Mouse (Mus musculus): Measurements from ENCODE around the gene Gch1. TPM values are rescaled to one million over a fixed set of nuclear protein-coding genes. Genes with fewer than 3 reads are reported as not detected.
A peak's percentile ranks its signal among the peaks of the same experiment; 100 is the strongest.

Gch1 gene
- polyA plus RNA-seq, 1 experiment: 2.9 TPM

- no peak for DNase-seq
- 82% methylated on average over 8 of the region's 8 CpGs for WGBS
Measured at GRCm38 (mm10) chr14:47196711-47197110, 7.5 kb upstream of the Gch1 start.

GRCm38 (mm10) chr14:47194096-47194495 lies 4.9 kb upstream of the Gch1 start:
- no peak for DNase-seq
- TF ChIP-seq CTCF (IDR thresholded peaks at IDR 0.05; ENCODE audit: borderline replicate concordance, insufficient read depth, low read depth, low read length): no peak
- TF ChIP-seq POLR2A (IDR thresholded peaks at IDR 0.05; ENCODE audit: borderline replicate concordance, insufficient read depth, low read length): no peak
- H3K4me1 ChIP-seq (ENCODE audit: control insufficient read depth, insufficient read depth, low read length): no peaks in the 10 kb centered on the region

More at GRCm38 (mm10) chr14:47196711-47197110, 7.5 kb upstream of the Gch1 start:
- Histone ChIP-seq H3K27ac (ENCODE audit: insufficient read depth, low read length) (no peak overlapping the region), H3K4me3 (replicated peaks; ENCODE audit: insufficient read depth, low read depth, low read length) (no peak overlapping the region), H3K4me1 (ENCODE audit: control insufficient read depth, insufficient read depth, low read length) (no peaks in the 10 kb centered on the region), H3K27me3 (ENCODE audit: control insufficient read depth, insufficient read depth, low read length) (no peaks in the 10 kb centered on the region)
- TF ChIP-seq POLR2A (IDR thresholded peaks at IDR 0.05; ENCODE audit: borderline replicate concordance, insufficient read depth, low read length) (no peak), CTCF (IDR thresholded peaks at IDR 0.05; ENCODE audit: borderline replicate concordance, insufficient read depth, low read depth, low read length) (no peak)

DNA sequence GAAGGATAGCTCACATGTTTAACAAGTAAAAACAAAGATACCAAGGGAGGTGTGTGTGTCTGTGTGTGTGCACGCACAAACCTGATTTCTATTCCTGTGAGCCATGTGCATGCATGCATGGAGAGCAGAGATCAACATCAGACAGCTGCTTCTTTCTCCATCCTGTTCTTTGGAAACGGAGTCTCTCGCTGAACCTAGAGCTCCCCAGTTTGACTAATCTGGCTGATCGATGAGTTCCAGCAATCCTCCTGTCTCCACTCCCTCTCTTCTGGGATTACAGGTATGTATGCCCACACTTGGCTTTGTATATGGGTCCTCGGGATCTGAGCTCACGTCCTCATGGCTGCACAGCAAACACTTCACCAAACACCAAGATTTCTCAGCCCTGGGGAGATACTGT lies 4.3 kb upstream of the Gch1 start:
- H3K4me1 ChIP-seq (ENCODE audit: control insufficient read depth, insufficient read depth, low read length): no peaks in the 10 kb centered on the region
- H3K4me3 ChIP-seq (replicated peaks; ENCODE audit: insufficient read depth, low read depth, low read length): no peak overlapping the region
- WGBS: 72% methylated on average over 6 of the region's 6 CpGs
- TF ChIP-seq POLR2A (IDR thresholded peaks at IDR 0.05; ENCODE audit: borderline replicate concordance, insufficient read depth, low read length): no peak
- no peak for TF ChIP-seq CTCF (IDR thresholded peaks at IDR 0.05; ENCODE audit: borderline replicate concordance, insufficient read depth, low read depth, low read length)
- no peak overlapping the region for H3K27ac ChIP-seq (ENCODE audit: insufficient read depth, low read length)
- DNase-seq: no peak
- H3K27me3 ChIP-seq (ENCODE audit: control insufficient read depth, insufficient read depth, low read length): no peaks in the 10 kb centered on the region; the same call in 1 of the 2 replicates

More at GRCm38 (mm10) chr14:47194096-47194495, 4.9 kb upstream of the Gch1 start:
- Histone ChIP-seq H3K4me3 (replicated peaks; ENCODE audit: insufficient read depth, low read depth, low read length) (no peak overlapping the region), H3K27me3 (ENCODE audit: control insufficient read depth, insufficient read depth, low read length) (no peaks in the 10 kb centered on the region), H3K27ac (ENCODE audit: insufficient read depth, low read length) (no peak overlapping the region)
- WGBS: 28% methylated on average over 4 of the region's 4 CpGs

GRCm38 (mm10) chr14:47191861-47192260 lies 2.6 kb upstream of the Gch1 start:
- Histone ChIP-seq H3K4me1 (ENCODE audit: control insufficient read depth, insufficient read depth, low read length) (no peaks in the 10 kb centered on the region), H3K4me3 (replicated peaks; ENCODE audit: insufficient read depth, low read depth, low read length) (no peak overlapping the region), H3K27ac (ENCODE audit: insufficient read depth, low read length) (no peak overlapping the region), H3K27me3 (ENCODE audit: control insufficient read depth, insufficient read depth, low read length) (no peaks in the 10 kb centered on the region; the same call in 1 of the 2 replicates)
- TF ChIP-seq POLR2A (IDR thresholded peaks at IDR 0.05; ENCODE audit: borderline replicate concordance, insufficient read depth, low read length) (no peak), CTCF (IDR thresholded peaks at IDR 0.05; ENCODE audit: borderline replicate concordance, insufficient read depth, low read depth, low read length) (no peak)
- no peak for DNase-seq
- 61% methylated on average over 5 of the region's 5 CpGs for WGBS

DNA sequence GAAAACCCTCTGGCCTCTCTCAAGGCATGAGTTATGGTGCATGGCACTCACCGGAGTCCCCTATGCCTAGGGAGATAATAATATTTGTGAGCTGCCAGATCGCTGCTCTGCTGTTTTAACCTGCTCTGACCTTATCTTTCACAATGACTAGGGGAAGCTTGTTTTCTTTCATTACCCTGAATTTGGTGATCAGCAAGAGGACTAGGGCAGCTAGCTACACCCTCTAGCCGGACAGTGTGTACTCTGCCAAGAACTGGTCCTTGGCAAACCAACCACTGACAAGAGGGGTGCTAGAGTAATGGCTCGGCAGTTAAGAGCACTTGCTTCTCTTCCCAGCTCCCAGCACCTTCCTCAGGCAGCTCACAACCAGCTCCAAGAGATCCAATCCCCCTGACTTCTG lies 1.4 kb upstream of the Gch1 start:
- 68% methylated on average over 4 of the region's 4 CpGs for WGBS
- TF ChIP-seq POLR2A (IDR thresholded peaks at IDR 0.05; ENCODE audit: borderline replicate concordance, insufficient read depth, low read length): no peak
- TF ChIP-seq CTCF (IDR thresholded peaks at IDR 0.05; ENCODE audit: borderline replicate concordance, insufficient read depth, low read depth, low read length): no peak
- H3K4me1 ChIP-seq (ENCODE audit: control insufficient read depth, insufficient read depth, low read length): no peaks in the 10 kb centered on the region
- no peaks in the 10 kb centered on the region; the same call in 1 of the 2 replicates for H3K27me3 ChIP-seq (ENCODE audit: control insufficient read depth, insufficient read depth, low read length)
- H3K27ac ChIP-seq (ENCODE audit: insufficient read depth, low read length): no peak overlapping the region
- no peak overlapping the region for H3K4me3 ChIP-seq (replicated peaks; ENCODE audit: insufficient read depth, low read depth, low read length)
- DNase-seq: no peak

DNA sequence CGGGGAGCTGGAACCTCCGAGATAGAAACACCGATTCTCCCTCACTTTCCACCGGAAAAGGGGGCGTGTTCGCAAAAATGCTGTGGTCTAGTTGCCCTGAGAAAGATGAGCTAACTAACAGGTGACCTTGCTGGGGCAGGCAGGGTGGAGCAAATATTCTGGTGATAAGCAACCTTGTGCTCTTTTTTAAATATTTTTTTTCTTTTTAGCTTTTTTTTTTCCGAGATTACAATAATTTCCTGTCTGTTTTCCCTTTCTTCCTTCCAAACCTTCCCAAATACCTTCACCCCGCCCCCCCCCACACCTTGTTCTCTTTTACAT lies 382 bp upstream of the Gch1 start:
- H3K27ac ChIP-seq (ENCODE audit: insufficient read depth, low read length): no peak overlapping the region
- DNase-seq: no peak
- H3K27me3 ChIP-seq (ENCODE audit: control insufficient read depth, insufficient read depth, low read length): no peaks in the 10 kb centered on the region; the same call in 1 of the 2 replicates
- WGBS: 17% methylated on average over 8 of the region's 8 CpGs
- no peaks in the 10 kb centered on the region for H3K4me1 ChIP-seq (ENCODE audit: control insufficient read depth, insufficient read depth, low read length)
- TF ChIP-seq CTCF (IDR thresholded peaks at IDR 0.05; ENCODE audit: borderline replicate concordance, insufficient read depth, low read depth, low read length): no peak
- no peak for TF ChIP-seq POLR2A (IDR thresholded peaks at IDR 0.05; ENCODE audit: borderline replicate concordance, insufficient read depth, low read length)
- peak overlapping the region; percentile 38 for H3K4me3 ChIP-seq (replicated peaks; ENCODE audit: insufficient read depth, low read depth, low read length)

DNA sequence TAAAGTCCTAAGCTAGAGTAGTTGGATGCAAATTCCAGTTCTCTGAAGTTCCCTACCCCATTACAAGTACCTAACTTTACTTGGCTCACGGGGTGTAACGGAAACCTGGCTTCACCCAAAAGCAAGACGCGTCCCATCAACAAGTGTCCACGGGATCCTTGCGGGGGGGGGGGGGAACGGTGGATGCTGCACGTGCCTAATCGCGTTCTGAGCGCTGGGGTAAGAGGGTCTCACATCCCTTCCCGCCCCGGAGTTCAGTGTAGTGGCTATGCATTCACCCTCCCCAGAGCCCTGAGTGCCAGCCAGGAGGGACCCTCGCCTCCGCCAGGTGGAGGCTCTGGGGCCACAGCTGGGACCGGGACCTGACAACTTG lies 752 bp downstream of the Gch1 start:
- Histone ChIP-seq H3K4me3 (replicated peaks; ENCODE audit: insufficient read depth, low read depth, low read length) (peak overlapping the region; percentile 38), H3K4me1 (ENCODE audit: control insufficient read depth, insufficient read depth, low read length) (no peaks in the 10 kb centered on the region), H3K27me3 (ENCODE audit: control insufficient read depth, insufficient read depth, low read length) (no peaks in the 10 kb centered on the region; the same call in 1 of the 2 replicates), H3K27ac (ENCODE audit: insufficient read depth, low read length) (no peak overlapping the region)
- DNase-seq: peak in 1 of 2 experiments; percentile 5
- 2% methylated on average over 16 of the region's 16 CpGs for WGBS
- no peak for TF ChIP-seq CTCF (IDR thresholded peaks at IDR 0.05; ENCODE audit: borderline replicate concordance, insufficient read depth, low read depth, low read length)
- no peak for TF ChIP-seq POLR2A (IDR thresholded peaks at IDR 0.05; ENCODE audit: borderline replicate concordance, insufficient read depth, low read length)

DNA sequence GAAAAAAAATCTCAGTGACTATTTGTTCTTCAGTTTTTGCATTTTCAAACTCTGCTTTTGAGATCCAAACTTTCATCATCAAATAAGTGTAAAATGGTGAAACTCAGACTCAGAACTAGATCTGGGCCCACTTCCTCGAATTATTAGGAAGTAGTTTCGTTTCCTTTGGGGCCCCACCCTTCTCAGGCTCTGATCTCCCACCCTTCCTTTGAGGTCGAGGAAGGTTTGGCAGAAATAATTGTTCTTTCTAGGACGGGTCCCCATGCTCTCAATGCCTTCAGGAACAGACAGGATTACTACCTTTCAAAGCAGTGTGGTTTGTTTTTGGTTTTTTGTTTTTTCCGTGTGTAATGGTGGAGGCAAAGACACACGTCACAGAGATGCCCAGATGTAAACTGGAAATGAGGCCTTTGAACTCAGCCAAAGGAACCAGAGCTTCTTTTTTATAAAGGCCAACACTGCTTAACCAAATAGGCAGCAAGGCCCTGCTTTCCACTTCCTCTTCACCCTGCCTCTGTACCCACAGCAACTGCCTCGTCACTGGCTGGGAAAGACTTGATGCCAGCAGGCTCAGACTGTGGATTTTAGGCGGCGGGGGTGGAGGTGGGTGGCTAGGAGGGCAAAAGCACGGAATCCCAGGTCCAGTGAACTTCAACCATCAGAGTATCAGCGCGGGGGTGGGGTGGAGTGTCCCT lies 1.4 kb downstream of the Gch1 start:
- no peaks in the 10 kb centered on the region for H3K4me1 ChIP-seq (ENCODE audit: control insufficient read depth, insufficient read depth, low read length)
- 54% methylated on average over 12 of the region's 12 CpGs for WGBS
- H3K27ac ChIP-seq (ENCODE audit: insufficient read depth, low read length): no peak overlapping the region
- TF ChIP-seq CTCF (IDR thresholded peaks at IDR 0.05; ENCODE audit: borderline replicate concordance, insufficient read depth, low read depth, low read length) (no peak), POLR2A (IDR thresholded peaks at IDR 0.05; ENCODE audit: borderline replicate concordance, insufficient read depth, low read length) (no peak)
- DNase-seq: no peak
- no peak overlapping the region for H3K4me3 ChIP-seq (replicated peaks; ENCODE audit: insufficient read depth, low read depth, low read length)
- no peaks in the 10 kb centered on the region; the same call in 1 of the 2 replicates for H3K27me3 ChIP-seq (ENCODE audit: control insufficient read depth, insufficient read depth, low read length)

Measured in cerebellum, adult 2 months (tissue).